Mouse (Mus musculus) kidney, postnatal 0 days (tissue): Measurements from ENCODE around the gene Gnao1. TPM values are rescaled to one million over a fixed set of nuclear protein-coding genes. Genes with fewer than 3 reads are reported as not detected.

Source experiments
- ATAC-seq: fragments of 200-750 bp; cut with Nextera tagmentation; replicated peaks from 2 replicates; pipeline ENCODE4 v1.8.0; 2017; ENCODE audit warnings: low read depth, moderate number of reproducible peaks, moderate TSS enrichment, moderate library complexity; ENCODE audit not compliant: low FRiP score
- DNase-seq: peaks from one replicate; pipeline ENCODE4 v3.0.0-alpha.2; 2016; ENCODE audit warnings: low spot score
- H3K27ac ChIP-seq: fragments of 300-500 bp; sonication (generic); 2 replicates; pipeline ENCODE4 v1.5.1; 2014; ENCODE audit warnings: mild to moderate bottlenecking
- H3K27me3 ChIP-seq: fragments of 300-500 bp; sonication (generic); 2 replicates; pipeline ENCODE4 v1.6.1; 2014; ENCODE audit warnings: low read length, mixed read lengths; ENCODE audit not compliant: insufficient read depth
- H3K36me3 ChIP-seq: fragments of 300-500 bp; sonication (generic); 2 replicates; pipeline ENCODE4 v1.6.1; 2014; ENCODE audit warnings: low read length, mixed read lengths; ENCODE audit not compliant: insufficient read depth
- H3K4me1 ChIP-seq: fragments of 300-500 bp; sonication (generic); replicated peaks from 2 replicates; pipeline ENCODE4 v1.6.1; 2014; ENCODE audit warnings: antibody characterized with exemption, low read length, mixed read lengths; ENCODE audit not compliant: insufficient read depth
- H3K4me2 ChIP-seq: fragments of 300-500 bp; sonication (generic); 2 replicates; pipeline ENCODE4 v1.6.1; 2014; ENCODE audit warnings: mild to moderate bottlenecking, low read length, moderate library complexity, mixed read lengths
- H3K4me3 ChIP-seq: fragments of 300-500 bp; sonication (generic); replicated peaks from 2 replicates; pipeline ENCODE4 v1.5.1; 2014; ENCODE audit warnings: low read depth, low read length
- H3K9ac ChIP-seq: fragments of 300-500 bp; sonication (generic); 2 replicates; pipeline ENCODE4 v1.6.1; 2014; ENCODE audit warnings: low read depth, low read length
- H3K9me3 ChIP-seq: fragments of 300-500 bp; sonication (generic); replicated peaks from 2 replicates; pipeline ENCODE4 v1.6.1; 2016; ENCODE audit warnings: low read length, inconsistent platforms, mixed read lengths
- CTCF ChIP-seq: IDR thresholded peaks from 2 replicates; pipeline ENCODE4 v1.5.1; 2016; ENCODE audit warnings: antibody characterized with exemption, low read depth, mild to moderate bottlenecking, moderate library complexity
- WGBS: fragments of 180-500 bp; shearing (Covaris S2); extraction: QIAGEN DNeasy Blood & Tissue Kit; methylation state at CpG from one replicate; pipeline ENCODE4 v1.1.7; 2014; 5-methylcytosine and 5-hydroxymethylcytosine counted together
- polyA plus RNA-seq: library from polyadenylated mRNA; unstranded; fragments of >200 nt; fragmentation: Nextera tagmentation; extraction: Ambion mirVana; gene quantifications from 2 replicates; pipeline ENCODE4 v1.2.1, GENCODE M21; 2015

Gnao1 gene
- polyA plus RNA-seq, 1 experiment from 2014 or later = 1.7 TPM

- Histone ChIP-seq H3K27me3 (no peaks in the 10 kb centered on the region), H3K4me3 (no peak overlapping the region), H3K4me2 (no peak overlapping the region), H3K4me1 (peaks cover 12% of the 10 kb centered on the region), H3K36me3 (no peaks in the 10 kb centered on the region), H3K27ac (no peak overlapping the region), H3K9me3 (no peaks in the 10 kb centered on the region), H3K9ac (no peak overlapping the region)
- no peak for DNase-seq
- WGBS = 96% methylated on average over 6 of the region's 6 CpGs
- no peak for TF ChIP-seq CTCF
- no peak for ATAC-seq
Measured at GRCm38 (mm10) chr8:93906961-93907360, 97.2 kb downstream of the Gnao1 start.

- TF ChIP-seq CTCF = no peak
Measured at GRCm38 (mm10) chr8:93907987-93908441, 98.2 kb downstream of the Gnao1 start.

GRCm38 (mm10) chr8:93908546-93908945, 98.8 kb downstream of the Gnao1 start:
- TF ChIP-seq CTCF = no peak
- no peaks in the 10 kb centered on the region for H3K27me3 ChIP-seq
- H3K27ac ChIP-seq = no peak overlapping the region
- WGBS = 13% methylated on average over 1 of the region's 1 CpGs
- no peak overlapping the region for H3K9ac ChIP-seq
- no peak overlapping the region for H3K4me3 ChIP-seq
- ATAC-seq (no peak), DNase-seq (peak; percentile 27)
- H3K36me3 ChIP-seq = no peaks in the 10 kb centered on the region
- H3K9me3 ChIP-seq = no peaks in the 10 kb centered on the region
- no peak overlapping the region for H3K4me2 ChIP-seq
- peaks cover 12% of the 10 kb centered on the region for H3K4me1 ChIP-seq

More at GRCm38 (mm10) chr8:93907987-93908441, 98.2 kb downstream of the Gnao1 start:
- no peak overlapping the region for H3K9ac ChIP-seq
- 35% methylated on average over 5 of the region's 5 CpGs for WGBS
- no peaks in the 10 kb centered on the region for H3K9me3 ChIP-seq
- no peak for DNase-seq
- H3K27me3 ChIP-seq = no peaks in the 10 kb centered on the region
- H3K36me3 ChIP-seq = no peaks in the 10 kb centered on the region
- peaks cover 12% of the 10 kb centered on the region for H3K4me1 ChIP-seq
- no peak for ATAC-seq
- no peak overlapping the region for H3K4me2 ChIP-seq
- H3K4me3 ChIP-seq = no peak overlapping the region
- no peak overlapping the region for H3K27ac ChIP-seq

GRCm38 (mm10) chr8:93911715-93912555, 102.2 kb downstream of the Gnao1 start:
- Histone ChIP-seq H3K4me2 (no peak overlapping the region), H3K9ac (no peak overlapping the region), H3K4me3 (no peak overlapping the region), H3K27me3 (no peaks in the 10 kb centered on the region), H3K36me3 (no peaks in the 10 kb centered on the region), H3K27ac (no peak overlapping the region), H3K9me3 (no peaks in the 10 kb centered on the region), H3K4me1 (peaks cover 12% of the 10 kb centered on the region)
- 57% methylated on average over 7 of the region's 7 CpGs for WGBS
- no peak; the same call in 1 of the 2 replicates for ATAC-seq
- TF ChIP-seq CTCF = no peak
- DNase-seq = peak; percentile 31

- H3K4me2 ChIP-seq = no peak overlapping the region
- no peaks in the 10 kb centered on the region for H3K9me3 ChIP-seq
- H3K9ac ChIP-seq = no peak overlapping the region
- DNase-seq = no peak
- ATAC-seq = no peak
- H3K36me3 ChIP-seq = no peaks in the 10 kb centered on the region
- no peaks in the 10 kb centered on the region for H3K4me1 ChIP-seq
- 51% methylated on average over 13 of the region's 13 CpGs for WGBS
- H3K27ac ChIP-seq = no peak overlapping the region
- TF ChIP-seq CTCF = no peak
- no peak overlapping the region for H3K4me3 ChIP-seq
- H3K27me3 ChIP-seq = no peaks in the 10 kb centered on the region
Measured at GRCm38 (mm10) chr8:93917859-93918421, 108.2 kb downstream of the Gnao1 start.

GRCm38 (mm10) chr8:93918580-93918979, 108.8 kb downstream of the Gnao1 start:
- ATAC-seq (no peak), DNase-seq (no peak)
- no peaks in the 10 kb centered on the region for H3K36me3 ChIP-seq
- no peaks in the 10 kb centered on the region for H3K4me1 ChIP-seq
- no peak overlapping the region for H3K4me3 ChIP-seq
- no peaks in the 10 kb centered on the region for H3K27me3 ChIP-seq
- H3K9me3 ChIP-seq = no peaks in the 10 kb centered on the region
- WGBS = 85% methylated on average over 2 of the region's 2 CpGs
- no peak overlapping the region for H3K27ac ChIP-seq
- no peak overlapping the region for H3K4me2 ChIP-seq
- H3K9ac ChIP-seq = no peak overlapping the region
- no peak for TF ChIP-seq CTCF
